Mouse (Mus musculus) embryonic stem cell, embryonic (primary cell): ENCODE results near the gene Ankle1.

Source experiments
- CTCF ChIA-PET, 4 experiments: fragments of 300-600 bp in 2 of 4; fragments of 350-600 bp in 2 of 4; sonication (Branson Sonifier 250); formaldehyde crosslinking; loops; one replicate each; lab custom pipeline; 2022; ENCODE audit warnings: inconsistent platforms in 2 of 4; lab: Charles Lee
- POLR2A ChIA-PET, 4 experiments: fragments of 300-600 bp in 2 of 4; fragments of 350-600 bp in 2 of 4; sonication (Branson Sonifier 250); formaldehyde crosslinking; loops; one replicate each; lab custom pipeline; 2022; ENCODE audit warnings: antibody characterized with exemption in 4 of 4, inconsistent platforms in 1 of 4; lab: Charles Lee

The Ankle1 gene

GRCm38 (mm10) chr8:71405401-71406098, at the start of gene Ankle1:
Ankle1 (plus strand) TSS chr8:71406010.
- ChIA-PET POLR2A (interaction anchor here (0.5 to 7.9 kb wide), 55 partner anchors 9 to 715 kb away, joined by 3 to 96 read pairs (median 4); partner anchors contain the start of genes Babam1 (in 3 of the 4), Jund (in 2 of the 4), Mrpl34 (in 2 of the 4) and Nr2f6 (in 2 of the 4)), CTCF (interaction anchor here (0.5 to 2.8 kb wide), 18 partner anchors 9 to 514 kb away, joined by 3 to 16 read pairs (median 3); partner anchors contain the start of genes Babam1 (in 1 of the 4), Haus8 (in 1 of the 4), Rpl18a (in 1 of the 4) and Ushbp1 (in 1 of the 4))

GRCm38 (mm10) chr8:71358026-71358425, 47.8 kb upstream of the Ankle1 start:
- CTCF ChIA-PET: interaction anchor here in 3 of 4 experiments (0.6 to 1.1 kb wide), 4 partner anchors 32 to 82 kb away, joined by 3 to 4 read pairs (median 3); partner anchors contain the start of gene Ankle1 (in 1 of the 3)

DNA sequence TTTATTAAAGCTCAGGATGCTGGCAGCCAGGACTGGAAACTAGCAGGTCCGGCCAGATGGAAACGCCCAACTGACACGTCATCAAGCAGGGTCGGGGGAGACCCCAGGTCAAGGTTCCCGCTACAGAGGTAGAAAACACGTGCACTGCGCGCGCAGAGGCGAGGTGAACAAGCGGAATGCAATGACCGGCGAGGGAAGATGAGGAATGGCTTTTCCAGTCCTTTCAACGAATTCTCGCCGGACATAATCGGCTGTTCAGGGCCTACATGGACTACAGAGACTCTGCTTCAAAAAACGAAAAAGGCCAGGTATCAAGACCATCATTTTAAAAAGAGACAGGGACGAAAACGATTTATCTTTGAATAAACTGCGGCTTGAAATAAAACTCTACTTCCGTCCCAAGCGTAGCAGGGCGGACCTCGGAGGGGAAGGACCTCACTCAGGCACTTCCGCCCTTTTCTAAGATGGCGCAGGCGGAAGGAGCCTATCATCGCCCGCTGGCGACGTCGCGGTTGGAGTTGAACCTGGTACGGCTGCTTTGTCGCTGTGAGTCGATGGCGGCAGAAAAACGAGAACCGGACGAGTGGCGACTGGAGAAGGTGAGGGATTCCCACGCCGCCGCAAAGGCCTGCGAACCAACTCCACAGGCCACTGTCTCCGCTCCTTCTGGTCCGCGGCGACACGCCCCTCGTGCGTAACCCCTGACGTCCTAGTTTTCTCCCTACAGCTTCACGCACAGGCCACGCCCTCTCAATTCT, 38.9 kb upstream of the Ankle1 start, which contains the start of gene Use1:
TSS of gene Use1 (plus strand) at position 78 of the 758 bp plus-strand sequence.
- POLR2A ChIA-PET: interaction anchor here in 3 of 4 experiments (0.6 to 4.4 kb wide), 54 partner anchors 8 to 717 kb away, joined by 3 to 25 read pairs (median 4); partner anchors contain the start of genes Ankle1 (in 2 of the 3), Jund (in 2 of the 3), Map1s (in 2 of the 3) and Abhd8 (in 1 of the 3)
- CTCF ChIA-PET: interaction anchor here in 3 of 4 experiments (1.1 to 2.4 kb wide), 6 partner anchors 9 to 152 kb away, joined by 3 to 8 read pairs (median 4); partner anchors contain the start of gene Myo9b (in 1 of the 3)

More at GRCm38 (mm10) chr8:71358026-71358425, 47.8 kb upstream of the Ankle1 start:
- POLR2A ChIA-PET: interaction anchor here in 3 of 4 experiments (0.6 to 2.3 kb wide), 16 partner anchors 8 to 461 kb away, joined by 3 to 14 read pairs (median 4); partner anchors contain the start of genes Myo9b (in 2 of the 3), Rpl18a (in 2 of the 3), Use1 (in 2 of the 3) and Ankle1 (in 1 of the 3)

- ChIA-PET CTCF (interaction anchor here in 1 of 4 experiments (1.3 to 2.4 kb wide), 4 partner anchors 9 to 151 kb away, joined by 3 to 8 read pairs (median 4); partner anchors contain the start of gene Myo9b), POLR2A (interaction anchor here in 3 of 4 experiments (0.6 to 4.4 kb wide), 42 partner anchors 8 to 717 kb away, joined by 3 to 25 read pairs (median 4); partner anchors contain the start of genes Ankle1 (in 2 of the 3), Arrdc2 (in 2 of the 3), Babam1 (in 2 of the 3) and Map1s (in 2 of the 3))
Observed at GRCm38 (mm10) chr8:71367529-71368176, 38.2 kb upstream of the Ankle1 start.

DNA sequence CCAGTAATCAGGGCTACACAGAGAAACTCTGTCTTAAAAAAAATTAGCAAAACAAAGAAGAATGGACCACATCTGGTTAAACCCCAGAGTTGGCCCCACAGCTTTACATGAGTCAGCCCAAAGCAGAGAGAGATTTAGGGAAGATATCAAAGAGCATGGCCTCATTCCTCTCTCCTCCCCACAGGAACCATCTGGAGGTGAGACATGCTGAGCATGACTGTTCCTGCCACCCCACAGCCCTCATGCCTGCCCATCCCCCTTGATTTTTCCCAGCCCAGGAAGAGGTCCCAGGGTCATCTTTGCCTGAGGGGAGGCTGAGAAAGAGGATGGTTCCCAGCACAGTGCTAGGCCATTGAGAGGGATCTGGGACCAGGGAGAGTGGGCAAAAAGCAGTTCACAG, 37.4 kb upstream of the Ankle1 start:
- ChIA-PET CTCF (interaction anchor here in 1 of 4 experiments (1.5 to 2.4 kb wide), 3 partner anchors 8 to 151 kb away, joined by 3 to 8 read pairs (median 5); partner anchors contain the start of gene Myo9b), POLR2A (interaction anchor here in 2 of 4 experiments (0.6 to 4.4 kb wide), 14 partner anchors 8 to 529 kb away, joined by 3 to 25 read pairs (median 9); partner anchors contain the start of genes Arrdc2 (in 2 of the 2), Ankle1 (in 1 of the 2), Babam1 (in 1 of the 2) and Haus8 (in 1 of the 2))

GRCm38 (mm10) chr8:71369040-71369718, 36.6 kb upstream of the Ankle1 start:
- CTCF ChIA-PET: no interaction called here
- POLR2A ChIA-PET: interaction anchor here in 2 of 4 experiments (1.8 to 4.4 kb wide), 5 partner anchors 15 to 475 kb away, joined by 4 to 25 read pairs (median 16); partner anchors contain the start of genes Ankle1 (in 1 of the 2), Haus8 (in 1 of the 2) and Myo9b (in 1 of the 2)

GRCm38 (mm10) chr8:71370711-71371235, 35.0 kb upstream of the Ankle1 start:
- POLR2A ChIA-PET: interaction anchor here in 2 of 4 experiments (0.7 to 6.4 kb wide), 14 partner anchors 10 to 531 kb away, joined by 3 to 41 read pairs (median 6); partner anchors contain the start of genes Ankle1 (in 2 of the 2), Nr2f6 (in 2 of the 2) and Arrdc2 (in 1 of the 2)
- CTCF ChIA-PET: interaction anchor here in 3 of 4 experiments (0.5 to 3.2 kb wide), 11 partner anchors 10 to 648 kb away, joined by 3 to 19 read pairs (median 4); partner anchors contain the start of genes Nr2f6 (in 1 of the 3) and Rpl18a (in 1 of the 3)

DNA sequence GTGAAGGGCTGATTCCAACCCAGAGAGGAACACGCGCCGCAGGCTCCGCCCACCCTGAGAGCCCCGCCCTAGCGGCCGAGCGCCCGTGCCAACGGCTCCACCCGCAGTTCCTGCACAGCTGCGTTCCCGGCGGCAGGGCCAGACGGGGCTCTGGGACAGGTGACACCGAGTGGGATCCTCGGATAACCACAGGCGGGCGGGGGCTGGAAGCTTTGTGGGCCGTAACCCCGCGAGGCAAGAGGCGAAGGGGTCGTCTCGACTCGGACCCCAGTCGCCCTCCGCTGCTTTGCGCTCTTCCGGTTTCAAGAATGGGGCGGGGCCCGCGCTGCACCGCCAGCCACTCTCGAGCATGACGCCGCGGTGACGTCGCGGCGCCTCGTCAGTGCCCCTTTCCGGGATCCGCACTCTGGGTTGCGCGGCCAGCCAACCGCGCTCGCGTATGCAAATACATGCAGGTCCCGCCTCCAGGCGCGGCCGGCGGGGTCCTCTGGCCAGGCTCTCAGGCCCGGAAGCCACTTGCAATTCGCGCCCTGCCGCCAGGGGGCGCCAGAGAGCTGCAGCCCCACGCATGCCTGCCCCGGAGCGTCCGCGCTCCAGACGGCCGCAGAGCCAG, 34.5 kb upstream of the Ankle1 start, which contains the start of gene Ocel1:
TSS of gene Ocel1 (plus strand) at position 63 of the 613 bp plus-strand sequence.
- CTCF ChIA-PET: interaction anchor here (0.5 to 3.2 kb wide), 28 partner anchors 9 to 945 kb away, joined by 3 to 19 read pairs (median 3); partner anchors contain the start of genes Nr2f6 (in 2 of the 4), Ankle1 (in 1 of the 4), Gm3336 (in 1 of the 4) and Mrpl34 (in 1 of the 4)
- POLR2A ChIA-PET: interaction anchor here (0.6 to 6.4 kb wide), 25 partner anchors 9 to 532 kb away, joined by 3 to 41 read pairs (median 4); partner anchors contain the start of genes Ankle1 (in 2 of the 4), Nr2f6 (in 2 of the 4), Arrdc2 (in 1 of the 4) and Mrpl34 (in 1 of the 4)

DNA sequence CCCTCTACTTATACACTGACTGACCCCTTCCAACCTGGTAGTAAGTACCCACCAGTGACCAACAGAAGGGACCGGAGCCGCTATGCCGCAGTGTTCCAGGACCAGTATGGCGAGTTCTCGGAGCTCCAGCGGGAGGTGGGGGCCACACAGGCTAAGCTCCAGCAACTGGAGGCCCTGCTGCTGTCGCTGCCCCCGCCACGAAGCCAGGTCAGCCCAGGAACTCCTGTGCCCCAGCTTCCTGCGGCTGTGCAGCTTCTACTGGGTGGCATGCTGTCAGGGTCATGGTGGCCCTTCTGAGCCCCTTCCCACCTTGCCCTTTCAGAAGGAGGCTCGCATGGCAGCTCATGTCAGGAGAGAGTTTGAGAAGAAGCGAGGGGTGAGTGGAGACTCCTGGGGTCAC, 33.4 kb upstream of the Ankle1 start:
- POLR2A ChIA-PET: interaction anchor here (0.8 to 6.4 kb wide), 19 partner anchors 8 to 533 kb away, joined by 3 to 41 read pairs (median 4); partner anchors contain the start of genes Ankle1 (in 3 of the 4), Nr2f6 (in 2 of the 4), Arrdc2 (in 1 of the 4) and Mrpl34 (in 1 of the 4)
- CTCF ChIA-PET: interaction anchor here (0.5 to 3.2 kb wide), 16 partner anchors 9 to 105 kb away, joined by 3 to 19 read pairs (median 4); partner anchors contain the start of genes Ankle1 (in 2 of the 4) and Nr2f6 (in 2 of the 4)

DNA sequence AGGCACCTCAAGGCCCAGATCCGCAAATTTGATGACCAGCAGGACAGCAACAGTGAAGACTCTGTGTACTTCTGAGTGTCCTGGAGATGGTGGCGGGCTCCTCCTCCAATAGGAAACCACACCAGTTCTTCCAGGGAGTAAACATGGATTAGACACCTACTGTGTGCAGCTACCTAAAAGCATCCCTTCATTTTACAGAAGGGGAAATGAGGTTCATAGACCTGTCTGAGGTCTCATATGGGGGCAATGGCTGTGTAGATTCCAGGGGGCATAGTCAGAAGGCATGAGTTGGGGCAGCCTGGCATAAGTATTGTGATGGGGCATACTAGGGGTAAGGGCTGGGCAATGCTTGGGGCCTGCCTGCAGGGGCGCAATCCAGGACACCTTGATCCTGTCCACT, 32.8 kb upstream of the Ankle1 start:
- POLR2A ChIA-PET: interaction anchor here in 3 of 4 experiments (0.8 to 6.4 kb wide), 13 partner anchors 8 to 482 kb away, joined by 3 to 41 read pairs (median 4); partner anchors contain the start of genes Ankle1 (in 2 of the 3), Nr2f6 (in 2 of the 3) and Mrpl34 (in 1 of the 3)
- CTCF ChIA-PET: interaction anchor here in 3 of 4 experiments (0.5 to 3.2 kb wide), 6 partner anchors 9 to 147 kb away, joined by 3 to 19 read pairs (median 3); partner anchors contain the start of genes Ankle1 (in 2 of the 3) and Nr2f6 (in 1 of the 3)

GRCm38 (mm10) chr8:71374616-71375206, 31.1 kb upstream of the Ankle1 start:
- ChIA-PET CTCF (interaction anchor here in 2 of 4 experiments (0.6 to 2.8 kb wide), 3 partner anchors 11 to 125 kb away, joined by 3 to 25 read pairs (median 3); no protein-coding TSS in a partner anchor), POLR2A (interaction anchor here in 3 of 4 experiments (1.0 to 6.4 kb wide), 13 partner anchors 8 to 701 kb away, joined by 3 to 41 read pairs (median 6); partner anchors contain the start of genes Ankle1 (in 2 of the 3), Babam1 (in 1 of the 3), Haus8 (in 1 of the 3) and Jund (in 1 of the 3))

- CTCF ChIA-PET: interaction anchor here in 3 of 4 experiments (0.5 to 2.8 kb wide), 7 partner anchors 9 to 504 kb away, joined by 3 to 25 read pairs (median 4); partner anchors contain the start of genes Ankle1 (in 1 of the 3), Mrpl34 (in 1 of the 3) and Use1 (in 1 of the 3)
- POLR2A ChIA-PET: interaction anchor here in 3 of 4 experiments (0.5 to 6.4 kb wide), 31 partner anchors 9 to 870 kb away, joined by 3 to 41 read pairs (median 3); partner anchors contain the start of genes Ankle1 (in 3 of the 3), Babam1 (in 2 of the 3), Mrpl34 (in 2 of the 3) and Myo9b (in 2 of the 3)
Observed at GRCm38 (mm10) chr8:71375581-71376422, 30.0 kb upstream of the Ankle1 start.
